Mouse (Mus musculus) 3T3-L1 (cell line): Measurements from ENCODE around the gene Schip1.

Experiments used
- DNase-seq: peaks from one replicate; pipeline ENCODE4 v3.0.0-alpha.2; 2015; ENCODE audit warnings: low read depth, low spot score

The Schip1 gene

GRCm38 (mm10) chr3:68545898-68546297, 481.3 kb downstream of the Schip1 start:
- DNase-seq = no peak

- DNase-seq = no peak
These were observed 490.6 kb downstream of the Schip1 start for GRCm38 (mm10) chr3:68555087-68555662.

GRCm38 (mm10) chr3:68556891-68557290, 492.3 kb downstream of the Schip1 start:
- no peak for DNase-seq

- no peak for DNase-seq
These were observed 494.1 kb downstream of the Schip1 start for GRCm38 (mm10) chr3:68558744-68559143.

GRCm38 (mm10) chr3:68560057-68560456, 495.5 kb downstream of the Schip1 start:
- no peak for DNase-seq

GRCm38 (mm10) chr3:68562838-68563237, 498.2 kb downstream of the Schip1 start:
- no peak for DNase-seq

- DNase-seq = no peak
These were observed 499.3 kb downstream of the Schip1 start for GRCm38 (mm10) chr3:68563922-68564321.

GRCm38 (mm10) chr3:68564978-68565674, 500.5 kb downstream of the Schip1 start:
- DNase-seq = no peak

GRCm38 (mm10) chr3:68565675-68566055, 501.1 kb downstream of the Schip1 start:
- DNase-seq = no peak

- peak; percentile 56 for DNase-seq
These were observed 503.0 kb downstream of the Schip1 start for GRCm38 (mm10) chr3:68567581-68567980.

- no peak for DNase-seq
These were observed 503.5 kb downstream of the Schip1 start for GRCm38 (mm10) chr3:68568149-68568548.

- no peak for DNase-seq
These were observed 504.1 kb downstream of the Schip1 start for GRCm38 (mm10) chr3:68568716-68569115.

GRCm38 (mm10) chr3:68570319-68570718, 505.7 kb downstream of the Schip1 start:
- DNase-seq = no peak

GRCm38 (mm10) chr3:68572249-68573225, 507.9 kb downstream of the Schip1 start:
- no peak for DNase-seq

GRCm38 (mm10) chr3:68573226-68573624, 508.6 kb downstream of the Schip1 start:
- DNase-seq = no peak

- no peak for DNase-seq
These were observed 509.5 kb downstream of the Schip1 start for GRCm38 (mm10) chr3:68574097-68574496.

- DNase-seq = no peak
These were observed 510.0 kb downstream of the Schip1 start for GRCm38 (mm10) chr3:68574565-68574964.

GRCm38 (mm10) chr3:68575636-68576340, 511.2 kb downstream of the Schip1 start:
- no peak for DNase-seq

GRCm38 (mm10) chr3:68576431-68576830, 511.8 kb downstream of the Schip1 start:
- no peak for DNase-seq

GRCm38 (mm10) chr3:68576948-68577347, 512.3 kb downstream of the Schip1 start:
- no peak for DNase-seq

- DNase-seq = no peak
These were observed 517.0 kb downstream of the Schip1 start for GRCm38 (mm10) chr3:68581591-68581990.
